Mouse (Mus musculus): Measurements from ENCODE around the gene Ttll11.

Gene Ttll11

DNA sequence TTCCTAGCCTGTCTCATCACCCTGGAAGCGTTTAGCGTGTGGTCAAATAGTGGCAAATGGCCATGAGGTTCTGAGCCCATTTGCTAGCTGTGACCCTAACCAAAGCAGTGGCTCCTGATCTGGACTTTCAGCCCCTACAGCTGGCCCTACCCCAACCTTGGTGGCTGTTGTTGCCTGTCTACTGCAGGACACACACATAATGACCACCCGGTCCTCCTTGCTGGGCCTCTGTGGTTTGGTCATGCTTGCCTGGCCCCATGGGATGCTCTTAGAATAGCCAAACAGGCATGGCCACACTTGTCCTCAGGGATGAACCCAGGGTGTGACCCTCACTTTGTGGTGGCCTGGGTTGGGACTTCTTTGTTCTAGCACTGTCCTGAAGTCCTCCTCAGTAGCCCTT is 80.0 kb downstream of the Ttll11 start:
- DNase-seq (ENCODE audit: low spot score): no peak

DNA sequence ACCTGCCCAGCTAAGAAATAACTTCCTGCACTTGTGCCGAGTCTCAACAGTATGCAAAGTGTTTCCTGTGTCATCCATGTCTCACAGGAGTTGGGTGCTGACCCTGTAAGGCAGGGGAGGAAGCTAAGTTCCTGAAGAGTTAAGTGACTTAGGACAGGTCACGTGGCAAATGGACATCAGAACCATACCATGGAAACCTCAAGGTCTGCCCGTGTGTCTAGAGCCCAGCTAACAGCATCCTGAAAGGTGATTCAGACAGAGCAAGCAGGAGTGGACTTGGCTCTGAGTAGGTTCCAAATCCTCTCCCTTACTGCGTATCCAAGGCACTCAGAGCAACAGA is 80.6 kb downstream of the Ttll11 start:
- no peak for DNase-seq (ENCODE audit: low spot score)

DNA sequence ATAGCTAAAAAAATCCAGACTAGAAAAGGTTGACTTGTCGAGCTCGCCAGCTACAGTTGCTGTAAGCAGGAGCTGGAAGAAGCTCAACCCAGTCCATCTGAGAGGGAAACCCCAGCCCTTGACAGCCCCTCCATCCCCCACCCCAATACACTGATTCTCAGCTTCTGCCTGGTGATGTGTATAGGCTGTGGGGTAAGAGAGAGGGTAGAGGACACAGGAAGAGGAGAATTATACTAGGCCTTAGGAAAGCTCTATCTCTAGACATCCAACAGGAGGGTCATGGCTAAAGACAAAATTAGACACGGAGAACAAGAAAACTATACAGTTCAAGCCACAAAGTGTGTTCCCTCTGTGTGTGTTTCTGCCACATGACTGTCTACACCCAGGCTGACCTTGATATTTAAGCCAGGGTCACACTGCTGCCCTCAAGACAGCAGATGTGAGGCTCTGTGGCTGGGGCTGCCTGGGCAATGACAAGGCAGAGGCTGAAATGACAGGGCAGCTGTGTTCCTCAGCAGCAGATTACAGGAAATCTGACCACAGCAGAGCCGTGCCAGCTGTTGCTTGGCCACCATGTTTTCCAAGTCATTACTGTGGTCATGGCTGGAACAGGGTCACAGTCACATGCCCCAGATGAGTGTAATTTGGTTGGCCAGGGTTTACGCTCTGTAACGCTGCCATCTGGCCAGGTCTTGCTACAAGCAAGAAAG is 81.1 kb downstream of the Ttll11 start:
- peak; percentile 30 for DNase-seq (ENCODE audit: low spot score)

DNA sequence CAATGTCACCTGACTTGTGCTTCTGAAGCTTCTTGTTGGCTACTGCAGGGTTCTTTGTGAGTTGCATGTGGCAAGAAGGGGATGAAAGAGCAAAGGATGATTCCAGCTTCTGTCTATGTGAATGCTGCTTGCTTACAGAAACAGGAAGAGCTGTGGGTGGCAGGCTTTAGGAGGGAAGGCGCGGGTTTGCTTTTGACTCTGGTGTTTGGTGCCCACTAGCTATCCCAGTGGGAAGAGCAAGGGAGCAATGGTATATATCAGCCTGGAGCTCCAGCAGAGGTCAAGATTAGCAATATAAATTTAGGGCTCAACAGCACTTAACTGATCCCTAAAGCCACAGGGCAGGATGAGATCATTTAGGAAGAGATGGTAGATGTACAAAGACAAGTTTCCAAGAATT is 82.6 kb downstream of the Ttll11 start:
- no peak for DNase-seq (ENCODE audit: low spot score)

DNA sequence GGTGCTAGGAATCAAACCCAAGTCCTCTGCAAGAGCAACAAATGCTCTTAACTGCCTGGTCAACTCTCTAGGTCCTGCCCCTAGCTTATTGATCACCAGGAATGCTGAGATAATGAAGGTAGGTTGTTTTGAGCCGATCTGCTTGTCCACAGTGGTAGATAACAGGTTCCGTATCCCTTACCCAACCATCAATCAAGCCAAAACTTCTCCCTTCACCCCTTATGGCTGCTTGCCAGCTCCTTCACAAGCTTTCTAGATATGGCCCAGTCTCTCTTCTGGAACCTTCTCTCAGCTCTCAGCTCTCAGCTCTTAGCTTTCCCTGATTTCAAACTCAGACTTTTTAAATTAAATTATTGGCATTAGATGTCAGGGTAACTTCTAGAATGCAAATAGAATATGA is 85.2 kb downstream of the Ttll11 start:
- DNase-seq (ENCODE audit: low spot score): no peak

DNA sequence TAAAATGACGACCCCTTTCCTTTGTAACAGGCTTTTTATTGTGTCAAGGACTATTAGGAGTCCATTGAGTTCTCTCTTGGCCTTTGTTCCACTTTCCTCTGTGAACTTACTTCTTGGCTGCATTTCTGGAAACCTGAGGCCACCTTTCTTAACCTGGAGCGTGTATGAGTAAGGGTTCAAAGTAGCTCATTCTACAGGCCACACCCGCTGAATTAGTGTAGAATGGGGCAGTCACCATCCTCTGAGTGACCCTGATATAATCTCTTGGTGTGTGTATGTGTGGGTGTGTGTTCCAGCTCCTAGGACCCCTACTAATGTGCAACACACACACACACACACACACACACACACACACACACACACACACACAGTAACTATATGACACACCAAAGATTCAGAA is 89.1 kb downstream of the Ttll11 start:
- DNase-seq (ENCODE audit: low spot score): no peak

DNA sequence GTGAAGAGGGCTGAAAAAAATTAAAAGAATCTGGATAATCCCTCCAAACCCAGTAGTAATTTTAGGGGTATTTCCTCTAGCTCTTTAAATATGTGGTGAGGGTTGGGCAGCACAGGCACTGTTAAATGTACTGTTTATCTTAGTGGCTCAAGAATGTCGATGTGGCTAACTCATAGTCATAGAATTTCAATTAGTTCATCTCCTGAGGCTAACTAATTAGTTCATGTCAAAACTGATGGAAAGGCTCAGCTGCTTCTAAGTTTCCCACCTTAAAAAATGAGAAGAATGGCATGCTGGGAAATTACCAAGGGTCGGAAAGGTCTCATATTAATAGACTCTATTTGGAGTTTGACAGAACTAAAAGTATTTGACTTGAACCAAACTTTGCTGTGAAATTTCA is 89.9 kb downstream of the Ttll11 start:
- DNase-seq (ENCODE audit: low spot score): no peak

DNA sequence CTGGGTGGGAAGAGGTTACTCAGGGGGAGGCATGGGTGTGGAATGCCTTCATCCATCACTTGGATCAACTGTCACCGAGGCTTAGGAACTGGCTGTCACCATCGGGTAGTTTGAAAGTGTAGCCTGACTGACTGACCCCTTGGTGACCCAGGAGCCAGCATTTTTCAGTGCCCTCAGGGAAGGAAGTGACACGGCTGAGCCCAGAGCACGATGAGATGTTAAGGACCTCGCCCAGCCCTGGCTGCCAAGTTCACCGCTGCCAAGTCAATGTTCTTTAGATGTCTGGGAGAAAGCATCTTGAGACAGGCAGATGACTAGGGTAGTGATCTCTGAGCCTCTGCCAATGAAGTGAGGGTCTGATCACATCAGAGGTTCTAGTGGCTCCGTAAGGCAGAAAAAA is 95.4 kb downstream of the Ttll11 start:
- DNase-seq (ENCODE audit: low spot score): peak; percentile 13

DNA sequence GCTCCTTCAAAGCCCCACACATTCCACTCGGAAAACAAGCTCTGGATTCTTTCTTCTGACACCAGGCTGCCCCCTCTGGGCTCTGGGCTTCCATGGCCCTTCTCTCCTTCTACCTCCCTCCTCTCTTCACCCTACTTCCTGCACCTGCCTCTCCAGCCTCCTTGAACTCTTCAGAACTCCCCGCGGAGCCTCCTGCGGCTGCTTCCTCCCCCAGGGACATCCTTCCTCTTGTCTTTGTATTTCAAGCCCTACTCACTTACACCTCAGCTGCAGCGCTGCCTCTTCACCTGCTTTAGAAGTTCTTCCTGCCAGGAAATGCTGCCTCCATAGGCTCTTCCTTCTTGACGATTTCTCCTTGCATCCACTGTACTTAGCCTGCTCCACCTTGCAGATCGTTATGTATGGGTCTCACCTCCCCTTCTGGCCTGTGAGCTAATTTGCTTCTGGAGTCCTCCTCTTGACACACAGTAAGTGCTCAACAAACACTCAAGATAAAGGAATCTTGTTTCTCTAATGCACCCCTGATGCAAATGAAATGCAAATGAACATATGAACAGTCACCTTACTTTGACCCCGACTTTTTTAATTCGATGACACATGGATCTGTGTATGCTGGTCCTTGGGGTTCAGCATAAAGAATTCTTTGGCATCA is 97.3 kb downstream of the Ttll11 start:
- no peak for DNase-seq (ENCODE audit: low spot score)

DNA sequence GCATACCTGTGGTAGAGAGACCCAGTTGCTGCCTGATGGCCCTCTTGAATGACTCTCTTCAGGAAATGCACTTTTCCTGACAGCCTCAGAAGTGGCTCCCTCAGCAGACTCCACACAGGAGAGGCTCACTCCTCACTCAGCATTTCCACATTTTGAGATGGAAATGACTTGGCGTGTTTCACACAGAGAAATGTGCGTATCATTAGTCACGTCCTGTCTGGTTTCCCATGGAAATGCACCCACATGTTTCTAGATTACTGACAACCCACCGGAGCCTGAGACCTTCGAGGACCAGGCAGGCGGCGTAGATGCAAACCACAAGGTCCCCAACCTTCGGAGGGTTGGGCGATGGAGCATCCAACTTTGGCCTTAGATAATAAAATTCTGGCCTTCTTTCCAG is 97.8 kb downstream of the Ttll11 start:
- DNase-seq (ENCODE audit: low spot score): no peak

DNA sequence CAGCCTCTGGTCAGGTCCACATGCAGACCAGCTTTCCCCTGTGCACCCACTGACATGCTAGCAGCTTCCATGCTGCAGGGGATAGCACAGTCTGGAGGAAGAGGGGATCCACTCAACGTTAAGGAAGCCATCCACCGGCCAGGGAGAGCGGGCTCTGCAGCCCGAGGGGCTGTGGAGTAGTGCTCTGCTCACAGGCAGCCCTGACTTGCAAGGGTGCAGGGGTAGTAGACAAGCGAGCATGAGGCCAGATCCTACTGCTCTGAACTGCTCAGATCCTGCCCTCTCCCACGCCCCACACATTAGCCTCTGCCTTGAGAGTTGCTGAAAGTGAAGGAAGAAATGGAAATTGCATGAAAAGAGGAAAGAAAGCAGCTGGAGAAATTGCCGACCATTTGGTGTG is 99.4 kb downstream of the Ttll11 start:
- DNase-seq (ENCODE audit: low spot score): no peak

DNA sequence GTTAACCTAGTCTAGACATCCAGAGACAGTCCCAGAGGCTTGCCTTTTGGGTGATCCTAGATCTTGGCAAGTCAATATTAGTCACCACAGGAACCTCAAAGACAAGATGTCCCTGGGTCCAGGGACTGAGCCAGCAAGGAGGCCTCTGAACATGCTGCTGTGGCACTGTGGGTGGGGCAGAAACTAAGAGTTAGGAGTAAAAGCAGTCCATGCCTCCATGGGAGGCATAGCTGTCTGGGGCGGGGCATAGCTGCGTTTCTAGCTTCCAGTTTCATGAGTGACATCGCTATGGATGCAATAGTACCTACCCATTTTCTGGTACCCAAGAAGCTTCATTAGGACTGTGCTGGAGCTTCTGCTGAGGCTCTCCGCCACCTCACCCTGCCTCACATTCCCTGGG is 99.8 kb downstream of the Ttll11 start:
- DNase-seq (ENCODE audit: low spot score): no peak

DNA sequence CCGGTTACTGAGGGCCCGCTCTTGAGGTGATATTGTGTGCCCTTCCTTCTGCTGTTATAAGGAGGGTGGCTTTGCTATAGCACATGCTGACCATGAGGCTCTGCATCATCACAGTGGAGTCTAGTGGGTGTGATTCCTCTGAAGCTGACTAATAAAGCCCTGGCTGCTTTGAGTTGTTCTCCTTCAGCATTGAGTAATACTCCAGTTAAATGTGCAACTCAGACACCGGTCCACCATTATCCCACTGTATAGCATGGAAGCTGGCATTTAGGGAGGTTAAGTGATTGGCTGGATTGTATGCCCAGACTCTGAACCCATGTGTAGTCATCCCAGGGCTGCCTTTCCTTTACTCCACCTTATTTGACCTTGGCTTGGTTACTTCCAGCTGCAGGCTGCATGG is 101.2 kb downstream of the Ttll11 start:
- no peak for DNase-seq (ENCODE audit: low spot score)

DNA sequence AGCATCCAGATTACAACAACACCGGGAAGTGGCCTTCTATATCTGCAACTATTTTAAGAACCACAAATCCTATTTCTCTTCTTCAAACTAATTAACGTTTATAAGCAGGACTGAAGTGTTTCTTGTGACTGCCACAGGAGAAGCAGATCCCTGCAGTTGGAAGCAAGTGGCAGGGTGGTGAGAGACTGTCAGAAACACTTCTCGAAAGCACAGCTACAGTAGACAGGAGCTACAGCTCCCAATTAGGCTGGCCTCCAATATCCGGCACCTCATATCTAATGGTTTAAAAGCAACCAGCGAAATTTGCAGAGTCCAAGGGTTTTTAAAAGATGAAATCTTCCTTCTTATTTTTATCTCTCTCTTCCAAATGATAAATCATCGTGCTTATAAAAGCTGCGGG is 104.1 kb downstream of the Ttll11 start:
- no peak for DNase-seq (ENCODE audit: low spot score)

DNA sequence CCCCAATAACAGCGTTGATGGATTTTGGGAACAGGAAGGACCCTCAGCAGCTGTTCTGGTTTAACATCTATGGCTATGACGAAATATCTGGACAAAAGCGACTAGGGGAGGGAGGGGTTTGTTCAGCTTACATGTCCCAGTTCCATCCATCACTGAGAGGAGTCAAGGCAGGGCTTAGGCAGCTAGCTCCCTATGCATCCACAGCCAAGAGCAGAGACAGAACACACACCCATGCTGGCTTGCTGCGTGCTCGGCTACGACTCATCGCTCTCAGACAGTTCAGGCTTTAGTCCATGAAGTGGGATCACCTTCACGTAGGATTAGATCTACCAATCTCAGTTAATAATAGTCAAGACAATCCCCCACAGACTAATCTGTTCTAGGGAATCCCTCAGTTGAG is 105.3 kb downstream of the Ttll11 start:
- no peak for DNase-seq (ENCODE audit: low spot score)

DNA sequence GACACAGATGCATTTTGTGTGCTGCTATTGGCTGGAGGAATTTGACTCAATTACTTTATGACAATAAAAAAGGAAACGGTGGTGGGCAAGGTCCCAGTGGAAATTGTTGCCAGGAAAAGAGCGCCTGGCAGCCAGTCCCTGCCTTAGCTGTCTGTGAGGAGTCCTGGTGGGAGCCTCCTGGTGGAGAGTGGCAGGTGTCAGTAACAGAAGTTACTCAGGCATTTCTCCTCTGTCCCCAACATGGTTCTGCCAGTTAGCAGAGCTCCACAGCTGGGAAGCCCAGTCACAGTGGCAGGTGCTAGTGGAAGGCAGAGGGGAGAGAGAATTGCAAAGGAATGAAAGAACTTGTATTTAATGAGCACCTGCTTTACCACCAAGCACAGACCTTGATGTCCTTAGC is 110.5 kb downstream of the Ttll11 start:
- DNase-seq (ENCODE audit: low spot score): no peak

DNA sequence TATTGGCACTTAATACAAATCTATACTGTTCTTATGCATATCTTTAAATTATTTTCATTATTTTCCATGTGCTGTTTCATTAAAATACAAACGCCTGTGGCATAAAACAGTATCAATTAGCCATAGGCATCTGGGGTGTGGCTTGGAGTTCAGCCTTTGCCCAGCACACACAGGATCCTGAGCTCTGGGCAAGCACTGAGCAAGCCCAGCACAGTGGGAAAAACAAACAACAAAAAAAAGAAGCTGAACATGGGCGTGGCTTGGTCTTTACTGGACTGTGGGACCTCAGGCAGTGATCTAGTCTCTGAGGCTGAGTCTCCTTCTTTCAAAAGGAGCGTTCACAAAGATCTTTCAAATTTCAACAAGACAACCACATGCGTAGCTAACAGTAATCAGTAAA is 116.4 kb downstream of the Ttll11 start:
- DNase-seq (ENCODE audit: low spot score): no peak

DNA sequence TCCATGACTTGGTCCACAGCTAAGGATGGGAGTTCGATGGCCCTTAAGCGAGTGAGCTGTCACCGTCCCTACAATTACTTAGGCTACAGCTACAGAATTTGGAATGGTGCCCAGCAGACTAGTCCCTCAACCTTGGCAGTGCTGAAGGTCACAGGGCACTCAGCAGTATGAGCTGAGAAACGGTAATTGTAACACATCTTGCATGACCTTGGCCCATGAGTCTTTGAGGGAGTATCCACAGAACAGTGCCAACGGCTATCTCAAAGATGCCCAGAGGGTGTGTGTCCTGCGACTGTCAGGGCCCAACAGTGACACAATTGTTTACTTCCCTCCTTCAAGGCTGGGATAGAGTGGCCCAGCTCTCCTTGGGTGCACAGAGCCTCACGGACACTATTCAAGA is 118.5 kb downstream of the Ttll11 start:
- no peak for DNase-seq (ENCODE audit: low spot score)

DNA sequence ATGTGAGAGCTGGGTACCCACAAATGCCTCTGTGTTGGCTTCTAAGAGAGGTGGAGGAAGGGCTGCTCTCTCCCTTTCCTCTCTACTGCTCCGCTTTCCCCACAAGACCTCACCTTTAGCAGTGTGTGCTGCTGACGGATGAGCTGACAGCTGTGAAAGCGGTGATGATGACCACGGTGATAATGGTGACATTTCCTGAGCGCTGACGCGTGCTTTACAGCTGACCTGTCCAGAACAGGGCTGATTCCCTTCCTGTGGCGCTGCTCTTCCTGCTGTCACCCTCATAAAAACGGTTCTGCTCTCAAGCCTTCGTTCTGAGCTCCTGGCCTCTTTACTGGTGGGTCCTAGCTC is 119.3 kb downstream of the Ttll11 start:
- DNase-seq (ENCODE audit: low spot score): no peak

DNA sequence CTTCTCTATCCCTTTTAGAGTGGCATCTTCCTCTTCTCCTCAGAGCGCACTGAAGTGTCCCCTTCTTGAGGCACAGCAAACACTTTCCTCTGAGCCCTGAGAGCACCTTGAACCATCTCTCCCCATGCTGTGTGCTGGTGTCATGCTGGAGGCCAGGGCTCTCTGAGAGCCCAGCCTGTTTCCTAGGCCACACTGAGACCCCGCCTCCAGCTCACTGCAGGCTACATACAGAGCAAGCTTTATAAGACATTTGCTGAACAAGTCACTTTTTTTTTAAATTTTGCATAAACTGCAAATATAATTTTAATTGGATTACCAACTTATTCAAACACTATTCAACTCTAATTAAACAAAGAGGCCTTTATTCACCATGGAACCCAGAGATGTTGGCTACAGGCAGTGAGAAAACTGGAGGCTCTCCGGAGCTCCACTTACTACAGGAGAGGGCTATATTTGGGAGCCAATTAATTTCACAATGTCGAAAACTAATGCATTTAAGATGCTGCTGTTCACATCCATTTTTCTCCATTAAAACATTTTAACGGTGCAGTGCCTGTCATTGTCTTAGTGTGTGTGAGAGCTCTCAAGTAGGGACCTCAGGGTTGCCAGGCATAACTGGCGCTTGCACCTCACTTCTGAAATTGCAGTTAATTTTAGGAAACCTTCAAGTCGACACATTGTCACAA is 119.9 kb downstream of the Ttll11 start:
- no peak for DNase-seq (ENCODE audit: low spot score)

DNA sequence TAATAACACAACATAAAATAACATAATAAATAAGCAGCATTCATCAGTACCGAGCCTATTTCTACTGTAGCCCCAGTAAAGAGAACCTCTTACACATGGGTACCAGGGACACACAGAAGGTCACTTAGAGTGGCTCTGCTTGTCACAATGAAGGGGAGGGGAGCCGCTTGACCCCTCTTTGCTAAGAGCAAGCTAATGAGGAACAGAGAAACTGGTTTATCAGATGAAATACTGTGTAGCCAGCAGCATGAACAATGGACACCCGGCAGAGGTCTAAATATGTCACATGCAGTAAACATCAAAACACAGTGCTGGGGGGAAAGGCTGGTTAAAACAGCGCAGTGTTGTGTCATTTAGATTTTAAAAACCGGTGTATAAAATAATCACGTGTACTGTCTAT is 121.4 kb downstream of the Ttll11 start:
- DNase-seq (ENCODE audit: low spot score): no peak

DNA sequence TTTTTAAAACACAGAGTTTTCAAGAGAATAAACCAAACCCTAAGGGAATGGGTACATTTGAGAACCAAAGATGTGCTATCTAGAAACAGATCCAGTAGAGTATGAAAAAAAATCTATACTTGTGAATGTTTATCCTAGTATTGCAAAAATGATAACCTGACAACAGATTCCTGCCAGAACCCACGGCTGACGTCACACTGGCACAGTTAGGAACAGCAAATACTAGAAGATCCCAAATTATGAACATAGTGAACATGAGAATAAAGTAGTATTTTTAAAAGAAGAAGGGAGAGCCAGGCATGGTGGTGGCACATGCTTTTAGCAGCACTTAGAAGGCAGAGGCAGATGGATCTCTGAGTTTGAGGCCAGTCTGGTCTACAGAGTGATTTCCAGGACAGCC is 122.8 kb downstream of the Ttll11 start:
- DNase-seq (ENCODE audit: low spot score): no peak

DNA sequence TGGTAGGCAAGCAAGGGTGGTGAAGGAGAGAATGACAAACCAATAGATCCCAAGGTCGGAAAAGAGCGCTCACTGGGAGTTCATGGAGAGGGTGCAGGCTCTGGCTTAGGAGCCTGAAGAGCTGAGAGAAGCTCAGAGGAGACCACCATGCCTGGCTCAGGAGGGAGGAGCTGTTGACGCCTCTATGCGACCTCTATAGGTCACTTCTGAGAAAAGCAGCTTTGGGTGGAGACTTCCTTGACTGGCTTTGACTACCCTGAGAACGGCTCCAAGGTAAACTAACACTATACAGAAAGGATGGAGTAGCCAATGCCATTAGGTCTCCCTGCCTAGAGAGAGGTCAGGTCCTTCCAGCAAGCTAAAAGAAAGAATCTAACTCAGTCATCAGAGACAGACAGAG is 124.8 kb downstream of the Ttll11 start:
- DNase-seq (ENCODE audit: low spot score): peak; percentile 65

DNA sequence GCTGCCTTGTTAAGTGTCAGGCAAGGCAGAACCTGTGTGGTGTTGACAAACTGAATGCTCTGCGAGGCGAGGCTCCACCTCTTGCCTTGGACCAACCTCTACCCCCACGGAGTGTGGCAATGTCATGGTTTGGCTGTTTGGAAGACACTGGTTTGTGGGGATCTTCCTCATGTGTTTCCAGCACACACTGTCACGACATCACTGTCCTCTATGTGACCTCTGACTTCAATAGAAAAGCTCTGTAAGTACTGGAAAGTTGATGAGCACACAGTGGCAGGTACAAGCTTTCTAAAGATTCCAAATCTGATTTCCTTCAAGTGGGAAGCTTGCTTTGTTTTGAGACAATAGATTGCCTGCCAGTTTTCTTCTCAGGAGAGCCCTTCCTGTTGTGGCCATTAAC is 126.7 kb downstream of the Ttll11 start:
- no peak for DNase-seq (ENCODE audit: low spot score)
